Mouse (Mus musculus) liver (tissue): ENCODE measurements around the gene Zbtb39.
"Not testable (repeated sequence)": the region's sequence is repeated elsewhere in the genome, so short reads cannot be mapped to it uniquely, and the experiment has no call there.

Source experiments
- DNase-seq: peaks from one replicate; pipeline ENCODE4 v3.0.0-alpha.2; 2020; ENCODE audit warnings: mixed read lengths

Gene Zbtb39

GRCm38 (mm10) chr10:127738151-127738882 lies 1.0 kb upstream of the Zbtb39 start:
- DNase-seq: peak; percentile 67

DNA sequence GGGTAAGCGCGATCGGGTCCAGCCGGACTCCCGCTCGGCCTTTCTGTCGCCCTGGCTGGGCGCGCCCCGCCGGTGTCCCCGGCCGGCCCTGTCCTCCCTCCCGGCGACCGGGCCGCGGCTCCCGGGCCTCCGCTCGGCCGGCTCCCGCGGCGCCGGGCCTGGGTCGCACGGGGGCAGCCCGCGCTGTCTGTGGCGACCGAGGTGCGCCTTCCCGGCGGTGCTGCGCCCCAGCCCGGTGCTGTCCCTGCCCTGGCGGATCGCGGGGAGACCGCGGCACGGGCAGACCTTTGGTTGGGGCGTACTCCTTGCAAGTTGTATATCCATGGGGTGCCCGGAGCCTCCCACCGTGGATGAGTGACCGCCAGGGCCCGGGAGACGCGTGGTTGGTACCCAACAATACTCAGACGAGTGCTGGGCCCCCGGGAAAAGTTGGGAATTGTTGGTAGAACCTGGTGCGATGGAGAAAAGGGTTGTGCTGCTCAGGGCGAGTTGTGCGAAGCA lies 373 bp downstream of the Zbtb39 start:
- DNase-seq: peak; percentile 35

DNA sequence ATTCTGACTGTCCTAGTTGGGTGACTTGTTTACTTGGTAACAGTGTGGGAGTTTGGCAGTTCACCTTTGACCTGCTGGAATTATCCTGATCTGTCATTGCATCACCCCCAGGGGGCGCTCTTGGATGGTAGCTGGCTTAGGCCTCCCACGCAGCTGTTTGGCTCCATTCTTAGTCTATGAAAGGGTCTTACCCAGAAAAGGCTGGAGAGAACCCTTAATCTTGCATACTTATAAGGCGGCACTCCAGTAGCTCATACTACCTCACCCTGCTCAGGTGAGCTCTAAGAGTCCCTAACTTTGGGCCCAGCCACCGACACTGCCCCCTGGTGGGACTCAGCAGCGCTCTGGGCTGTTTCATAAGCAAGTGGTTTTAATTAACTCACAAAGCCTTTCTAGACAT lies 5.3 kb downstream of the Zbtb39 start:
- DNase-seq: peak; percentile 58

- DNase-seq: no peak
These were observed 6.5 kb downstream of the Zbtb39 start for GRCm38 (mm10) chr10:127745886-127746285.

- no peak for DNase-seq
These were observed 7.9 kb downstream of the Zbtb39 start for GRCm38 (mm10) chr10:127747254-127747653.

GRCm38 (mm10) chr10:127748847-127749612 lies 9.7 kb downstream of the Zbtb39 start:
- peak; percentile 50 for DNase-seq

GRCm38 (mm10) chr10:127750136-127750777 lies 10.9 kb downstream of the Zbtb39 start:
- no peak for DNase-seq

- DNase-seq: peak; percentile 32
These were observed 12.2 kb downstream of the Zbtb39 start, which contains the start of gene Gpr182 for GRCm38 (mm10) chr10:127751548-127751947. Gene Gpr182, minus strand, starts transcription at chr10:127751732.

DNA sequence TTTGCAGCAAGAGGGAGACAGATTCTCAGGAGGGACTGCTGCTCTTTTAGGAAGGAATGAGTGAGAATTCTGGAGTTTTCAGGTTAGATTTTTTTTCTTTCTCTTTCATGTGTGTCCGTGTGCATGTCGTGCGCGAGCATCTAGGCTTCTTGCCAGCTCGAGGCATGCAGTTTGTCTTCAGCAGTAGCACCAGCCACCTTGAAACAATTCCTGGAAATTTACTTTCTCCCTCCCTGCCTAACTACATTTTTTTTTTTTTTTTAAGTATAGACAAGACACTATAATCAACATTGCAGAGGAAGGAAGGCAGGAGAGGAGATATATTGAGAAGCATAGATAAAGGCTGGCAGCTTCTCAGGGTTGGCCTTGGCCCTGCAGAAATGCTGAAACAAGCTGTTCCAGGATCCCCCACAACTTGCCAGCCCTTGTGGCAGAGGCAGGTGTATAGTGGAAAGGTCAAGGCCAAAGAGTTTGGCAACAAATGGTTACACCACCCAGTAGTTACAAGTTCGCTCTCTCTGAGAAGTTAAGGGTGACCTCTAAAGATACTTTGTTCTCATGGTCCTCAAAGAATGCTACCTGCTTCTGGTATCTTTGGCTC lies 15.3 kb downstream of the Zbtb39 start:
- DNase-seq: no peak

DNA sequence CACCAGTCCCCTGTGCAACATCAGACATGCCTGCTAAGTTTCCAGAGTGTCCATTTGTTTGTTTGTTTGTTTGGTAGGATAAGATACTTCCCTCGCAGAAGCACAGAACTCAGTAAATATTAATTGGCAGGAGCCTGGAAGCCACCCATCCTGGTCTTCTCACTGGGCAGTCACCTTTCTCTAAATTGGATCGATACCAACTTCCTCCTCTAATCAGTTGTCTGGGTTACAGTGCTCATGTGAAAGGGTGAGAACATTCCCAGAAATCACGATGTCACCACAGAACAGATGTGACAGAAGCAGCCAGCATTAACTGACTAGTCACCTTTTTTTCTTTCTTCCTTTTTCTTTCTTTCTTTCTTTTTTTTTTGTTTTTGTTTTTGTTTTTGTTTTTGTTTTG lies 15.9 kb downstream of the Zbtb39 start:
- no peak for DNase-seq

DNA sequence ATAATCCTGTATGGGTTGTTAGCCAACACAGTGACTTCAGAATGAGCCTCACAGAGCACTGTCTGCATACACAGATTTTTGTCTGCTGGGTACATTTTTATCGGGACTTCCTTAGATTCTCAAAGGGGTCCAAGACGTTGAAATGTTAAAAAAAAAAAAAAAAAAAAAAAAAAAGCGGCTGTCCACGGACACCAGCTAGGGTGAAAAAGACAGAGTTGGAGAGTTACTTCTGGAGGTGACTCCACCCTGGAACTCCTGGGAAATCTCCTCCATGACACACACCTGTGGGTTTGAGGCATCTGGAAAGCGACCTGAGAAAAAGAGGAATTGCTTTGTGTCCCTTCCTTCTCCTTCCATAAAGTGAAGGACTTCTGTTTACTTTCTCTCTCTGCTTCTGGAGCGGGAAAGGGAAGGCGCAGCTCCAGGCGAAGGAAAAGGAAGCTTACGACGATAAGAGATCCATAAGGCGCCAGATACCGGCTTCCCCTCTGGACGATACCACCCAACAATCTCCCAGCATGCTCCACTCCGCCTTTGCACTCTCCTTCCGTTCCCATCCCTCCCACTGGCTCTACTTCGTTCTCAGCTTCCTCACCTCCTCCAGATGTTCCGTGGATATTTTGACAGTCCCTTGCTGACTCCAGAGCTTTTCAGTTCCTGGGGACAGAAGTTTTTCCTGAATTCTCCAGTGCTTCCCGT lies 16.6 kb downstream of the Zbtb39 start:
- DNase-seq: peak; percentile 33

DNA sequence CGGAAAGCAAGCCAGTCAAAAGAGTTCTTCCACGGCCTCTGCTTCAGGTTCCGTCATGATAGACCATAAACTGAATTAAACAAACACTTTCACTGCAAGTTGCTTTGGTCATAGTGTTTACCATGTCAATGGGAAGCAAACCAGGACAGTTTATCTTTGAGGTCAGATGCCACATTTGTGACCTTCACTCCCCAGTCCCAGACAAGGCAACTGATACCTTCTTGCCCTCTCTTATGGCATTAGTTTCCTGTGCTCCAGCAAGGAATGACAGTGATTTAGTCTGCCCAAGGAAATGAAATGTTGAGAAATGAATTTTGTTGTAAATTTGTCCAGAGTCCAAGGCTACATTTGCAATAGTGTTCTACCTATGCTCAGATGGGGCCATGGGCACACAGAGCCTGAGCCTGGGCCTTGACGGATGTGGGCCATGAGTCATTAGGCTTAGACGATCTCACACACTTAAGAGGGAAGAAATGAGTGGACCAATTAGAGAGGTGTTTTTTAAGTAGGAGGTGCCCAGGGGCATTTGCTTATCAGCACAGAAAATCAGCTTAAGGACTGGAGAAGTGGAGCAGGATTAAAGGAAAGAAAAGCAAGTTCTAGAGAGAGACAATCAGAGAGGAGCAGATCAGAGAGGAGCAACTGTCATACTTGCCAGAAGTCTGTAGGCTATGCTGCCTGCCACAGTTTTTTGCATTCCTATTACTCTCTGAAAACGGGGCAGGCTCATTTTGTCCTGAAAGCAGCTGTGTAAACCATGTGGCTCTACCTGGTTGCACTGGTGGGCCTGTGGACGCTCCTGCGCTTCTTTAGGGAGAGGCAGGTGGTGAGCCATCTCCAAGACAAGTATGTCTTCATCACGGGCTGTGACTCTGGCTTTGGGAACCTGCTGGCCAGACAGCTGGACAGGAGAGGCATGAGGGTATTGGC lies 20.1 kb downstream of the Zbtb39 start, which contains the start of the genes Rdh1 and Rdh16f1:
Rdh1 (plus strand) TSS at position 541 of the 930 bp plus-strand sequence.
Rdh16f1 (plus strand) TSS at position 607 of the 930 bp plus-strand sequence.
- peak; percentile 1 for DNase-seq

DNA sequence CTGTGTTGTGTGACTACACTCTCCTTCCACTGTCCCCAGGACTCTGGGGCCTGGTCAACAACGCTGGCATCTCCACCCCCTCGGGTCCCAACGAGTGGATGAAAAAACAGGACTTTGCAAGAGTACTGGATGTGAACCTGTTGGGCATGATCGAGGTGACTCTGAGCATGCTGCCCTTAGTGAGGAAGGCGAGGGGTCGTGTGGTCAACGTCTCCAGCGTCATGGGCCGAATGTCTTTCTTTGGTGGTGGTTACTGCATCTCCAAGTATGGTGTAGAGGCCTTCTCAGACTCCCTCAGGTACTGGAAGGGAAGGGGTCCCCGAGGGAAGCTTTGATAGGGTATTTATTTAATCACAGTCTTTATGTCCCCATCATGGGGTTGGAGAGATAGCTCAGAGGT lies 23.6 kb downstream of the Zbtb39 start:
- DNase-seq: not testable (repeated sequence)

GRCm38 (mm10) chr10:127763914-127764680 lies 24.8 kb downstream of the Zbtb39 start:
- DNase-seq: no peak

- no peak for DNase-seq
These were observed 27.2 kb downstream of the Zbtb39 start for GRCm38 (mm10) chr10:127766564-127766963.

GRCm38 (mm10) chr10:127776011-127776410 lies 36.7 kb downstream of the Zbtb39 start, which contains the start of gene Rdh9:
Gene Rdh9, plus strand, starts transcription at chr10:127776386.
- DNase-seq: no peak

- not testable (repeated sequence) for DNase-seq
These were observed 43.0 kb downstream of the Zbtb39 start for GRCm38 (mm10) chr10:127782321-127782720.

GRCm38 (mm10) chr10:127785411-127785810 lies 46.1 kb downstream of the Zbtb39 start:
- DNase-seq: not testable (repeated sequence)
